Mouse (Mus musculus): ENCODE measurements around the gene Prrt4.
"Not testable (repeated sequence)": the region's sequence is repeated elsewhere in the genome, so short reads cannot be mapped to it uniquely, and the experiment has no call there.

Prrt4 gene

DNA sequence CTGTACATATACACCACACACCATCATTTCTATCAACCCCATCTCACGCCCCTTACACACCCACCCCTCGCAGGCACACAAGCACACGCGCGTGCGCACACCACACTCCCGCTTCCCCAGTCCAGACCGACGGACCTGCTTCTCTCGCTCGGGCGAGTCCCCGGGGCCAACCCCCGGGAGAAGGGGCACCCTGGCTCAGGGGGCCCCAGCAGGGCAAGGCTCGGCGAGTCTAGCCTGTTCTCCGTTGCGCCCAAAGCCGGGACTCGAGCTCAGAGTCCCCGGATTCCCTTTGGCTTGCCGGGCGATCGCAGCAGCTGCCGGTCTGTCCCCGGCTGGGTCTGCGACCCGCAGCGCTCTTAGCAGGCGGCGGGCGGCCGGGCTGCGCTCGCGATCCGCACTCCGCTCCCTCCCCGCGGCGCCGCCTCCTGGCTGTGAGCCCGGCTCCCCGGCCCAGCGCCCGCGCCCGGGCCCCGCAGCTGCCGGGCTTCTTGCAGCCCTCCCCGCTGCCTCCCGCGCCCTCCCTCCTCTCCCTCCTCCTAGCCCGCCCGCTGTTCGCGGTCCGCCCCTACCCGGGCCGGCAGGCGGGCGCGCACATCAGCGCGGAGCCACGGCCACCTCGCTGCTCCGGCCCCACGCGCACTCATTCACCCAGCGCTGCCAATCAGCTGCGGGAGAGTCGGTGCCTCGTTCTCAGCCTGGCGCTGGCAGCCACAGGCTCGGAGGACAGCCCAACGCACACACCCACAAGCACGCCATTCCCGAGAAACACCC, at the start of gene Prrt4:
Gene Prrt4 (minus strand): TSS at position 697 of the 771 bp plus-strand sequence.
- DNase-seq (ENCODE audit: low spot score in 2 of 2): peak; percentile 50 to 53

DNA sequence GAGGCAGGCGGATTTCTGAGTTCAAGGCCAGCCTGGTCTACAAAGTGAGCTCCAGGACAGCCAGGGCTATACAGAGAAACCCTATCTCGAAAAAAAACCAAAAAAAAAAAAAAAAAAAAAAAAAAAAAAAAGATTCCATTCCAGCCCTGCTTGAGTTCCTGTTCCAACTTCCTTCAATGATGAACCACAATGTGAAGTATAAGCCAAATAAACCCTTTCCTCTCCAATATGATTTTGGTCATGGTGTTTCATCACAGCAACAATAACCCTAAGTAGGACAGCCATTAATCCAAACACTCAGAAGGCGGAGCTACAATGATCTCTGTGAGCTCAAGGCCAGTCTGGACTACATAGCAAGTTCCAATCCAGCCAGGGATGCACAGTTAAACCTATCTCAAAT, 38.3 kb upstream of the Prrt4 start:
- DNase-seq (ENCODE audit: low spot score in 2 of 2): not testable (repeated sequence)

DNA sequence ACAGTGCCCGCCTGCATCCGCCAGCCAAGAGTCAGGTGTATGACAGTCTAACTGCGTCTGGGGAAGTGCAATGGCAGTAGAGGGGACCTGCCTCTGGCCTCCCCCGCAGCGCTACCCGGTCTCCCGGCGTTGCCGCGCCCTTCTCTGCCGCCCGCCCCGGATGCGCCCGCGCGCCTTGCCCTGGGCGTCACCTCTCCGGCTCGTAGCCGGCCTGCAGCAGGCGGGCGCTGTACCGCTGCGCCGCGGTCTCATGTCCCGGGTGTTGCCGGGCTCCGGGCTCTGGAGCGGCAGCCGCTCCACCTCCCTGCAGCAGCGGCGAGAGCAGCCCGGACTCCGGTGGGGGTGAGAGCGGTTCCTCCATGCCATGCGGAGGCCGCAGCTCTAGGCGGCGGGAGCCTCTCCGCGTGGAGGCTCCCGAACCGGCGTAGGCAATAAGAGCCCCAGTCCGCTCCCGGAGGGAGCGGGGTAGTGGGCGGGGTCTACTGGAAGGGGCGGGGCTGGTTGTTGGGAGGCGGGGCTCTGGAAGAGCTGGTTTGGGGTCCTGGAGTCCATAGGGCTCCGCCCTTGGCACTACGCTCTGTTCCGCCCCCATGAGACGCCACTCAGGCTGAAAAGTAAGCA, 36.6 kb upstream of the Prrt4 start, which contains the start of gene Impdh1:
Gene Impdh1 (minus strand): TSS at position 484 of the 621 bp plus-strand sequence.
- peak; percentile 86 to 88 for DNase-seq (ENCODE audit: low spot score in 2 of 2)

DNA sequence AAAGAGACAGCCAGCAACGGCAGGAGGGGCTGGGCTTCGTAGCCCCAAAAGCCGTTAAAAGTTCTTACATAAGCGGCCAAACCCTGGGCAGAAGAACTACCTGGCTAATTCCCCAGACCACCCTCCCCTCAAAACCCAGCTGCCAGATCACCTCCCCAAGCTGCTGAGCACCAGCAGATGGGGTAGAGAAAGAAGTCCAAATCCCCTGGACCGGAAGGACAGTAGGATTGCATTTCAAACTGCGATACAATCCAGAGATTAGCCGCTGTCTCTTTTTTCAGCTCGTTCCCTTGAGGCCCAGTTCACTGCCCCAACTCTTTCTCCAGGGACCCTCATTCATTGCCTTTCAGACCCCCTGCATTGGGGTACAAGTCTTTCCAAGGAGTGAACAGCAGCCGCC, 35.8 kb upstream of the Prrt4 start:
- DNase-seq (ENCODE audit: low spot score in 2 of 2): no peak

DNA sequence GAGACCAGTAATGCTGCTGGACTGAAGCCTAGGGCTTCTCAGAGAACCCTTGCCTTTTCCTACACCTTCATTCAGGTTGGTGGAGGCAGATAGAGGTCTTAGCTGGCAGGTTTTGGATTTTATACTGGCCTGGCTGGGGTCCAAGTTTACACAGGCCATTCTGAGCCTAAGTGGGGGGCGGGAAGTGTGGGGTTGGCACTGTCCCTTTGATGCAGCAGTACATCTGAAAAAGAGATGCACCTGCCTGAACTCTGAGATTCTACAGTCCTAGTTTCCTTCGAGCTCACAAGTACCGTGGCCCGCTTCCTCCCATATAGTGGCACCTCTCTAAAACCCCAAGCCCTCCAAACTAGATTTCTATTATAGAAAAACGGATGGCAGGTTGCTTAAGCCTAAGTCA, 35.4 kb upstream of the Prrt4 start:
- no peak for DNase-seq (ENCODE audit: low spot score in 2 of 2)

DNA sequence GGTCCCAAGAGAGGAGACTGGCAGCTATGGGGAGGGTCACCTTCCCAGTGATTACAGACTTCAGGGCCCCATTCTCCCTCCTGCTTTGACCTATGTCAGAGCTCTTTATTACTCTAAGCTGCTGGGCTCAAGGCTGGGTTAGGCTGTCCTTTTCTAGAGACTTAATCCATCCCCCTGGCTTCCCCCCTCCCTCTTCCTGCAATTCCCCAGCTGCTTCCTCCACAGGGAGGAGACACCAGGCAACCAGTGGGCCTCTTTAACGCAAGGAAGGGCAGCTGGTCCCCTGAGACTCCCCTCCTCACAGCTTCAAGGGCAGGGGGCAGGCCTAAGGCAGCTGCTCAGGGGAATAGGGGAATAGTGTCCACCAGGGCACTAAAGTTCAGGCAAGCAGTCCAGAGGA, 34.9 kb upstream of the Prrt4 start:
- DNase-seq (ENCODE audit: low spot score in 2 of 2): peak; percentile 57 to 80

DNA sequence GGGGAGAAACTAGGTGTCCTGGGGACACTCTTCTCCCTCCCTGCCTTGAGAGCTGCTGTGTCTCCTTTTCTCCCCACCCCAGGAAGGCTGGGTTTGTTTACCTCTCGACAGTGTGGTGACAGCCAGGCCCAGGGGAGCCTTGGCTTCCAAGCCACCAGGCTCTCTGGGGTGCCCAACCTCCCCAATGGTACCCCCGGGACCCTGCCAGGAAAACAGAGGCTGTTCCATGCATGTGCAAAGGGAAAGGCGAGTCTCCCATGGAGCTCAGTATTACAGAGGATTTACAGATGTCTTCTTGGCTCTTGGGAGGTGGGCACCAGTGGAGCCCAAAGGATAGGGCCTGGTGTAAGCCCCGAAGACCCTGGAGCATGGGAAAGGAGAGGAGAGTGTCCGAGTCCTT, 34.1 kb upstream of the Prrt4 start:
- DNase-seq (ENCODE audit: low spot score in 2 of 2): no peak

DNA sequence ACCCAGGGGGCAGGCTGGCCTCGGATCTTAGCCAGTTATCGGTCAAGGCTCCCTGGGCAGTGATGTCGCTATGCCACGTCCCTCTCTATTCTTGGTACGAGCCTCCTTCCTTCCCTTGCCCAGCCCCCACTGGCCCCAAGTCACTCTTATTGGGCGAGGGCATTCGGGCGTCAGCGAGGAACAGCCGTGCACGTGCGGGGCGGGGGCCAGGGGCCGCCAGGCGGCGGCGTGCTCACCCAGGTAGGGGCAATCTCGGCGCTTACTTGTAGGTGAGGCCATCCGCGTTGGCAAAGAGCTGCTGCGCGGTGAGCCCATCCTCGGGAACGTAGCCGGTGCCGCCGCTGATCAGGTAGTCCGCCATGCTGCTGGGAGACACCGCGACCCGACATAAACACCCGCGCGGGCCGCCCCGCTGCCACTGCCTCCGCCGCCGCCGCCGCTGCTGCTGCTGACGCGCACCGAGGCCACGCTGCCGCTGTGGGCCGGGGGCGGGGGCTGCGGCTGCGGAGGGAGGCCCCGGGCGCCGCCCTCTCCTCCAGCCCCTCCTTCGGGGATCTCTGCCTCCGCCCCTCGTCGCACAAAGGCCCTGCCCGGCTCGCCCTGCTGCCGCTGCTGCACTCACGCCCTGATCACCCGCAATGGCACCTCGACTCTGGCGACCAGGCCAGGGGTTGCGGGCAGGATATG, 32.6 kb upstream of the Prrt4 start:
- DNase-seq (ENCODE audit: low spot score in 2 of 2): peak; percentile 79 to 83

DNA sequence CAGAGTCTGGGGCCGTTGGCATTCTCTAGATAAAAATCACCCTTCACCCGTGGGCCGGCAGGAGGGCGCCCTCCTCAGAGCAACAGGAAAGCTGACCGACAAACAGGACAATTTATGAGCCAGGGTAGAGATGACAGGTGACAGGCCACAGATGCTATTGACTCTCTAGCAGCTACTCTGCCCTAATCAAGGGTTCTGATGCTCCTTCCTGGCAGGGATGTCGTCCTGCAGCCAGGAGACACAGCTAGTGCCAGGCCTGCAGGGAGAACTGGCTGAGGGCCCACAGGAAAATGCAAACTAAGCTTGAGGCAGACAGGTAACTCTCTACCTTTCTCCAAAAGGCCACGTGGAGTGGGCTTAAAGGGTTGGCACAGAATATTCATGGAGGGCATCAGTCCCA, 31.8 kb upstream of the Prrt4 start:
- DNase-seq (ENCODE audit: low spot score in 2 of 2): no peak

DNA sequence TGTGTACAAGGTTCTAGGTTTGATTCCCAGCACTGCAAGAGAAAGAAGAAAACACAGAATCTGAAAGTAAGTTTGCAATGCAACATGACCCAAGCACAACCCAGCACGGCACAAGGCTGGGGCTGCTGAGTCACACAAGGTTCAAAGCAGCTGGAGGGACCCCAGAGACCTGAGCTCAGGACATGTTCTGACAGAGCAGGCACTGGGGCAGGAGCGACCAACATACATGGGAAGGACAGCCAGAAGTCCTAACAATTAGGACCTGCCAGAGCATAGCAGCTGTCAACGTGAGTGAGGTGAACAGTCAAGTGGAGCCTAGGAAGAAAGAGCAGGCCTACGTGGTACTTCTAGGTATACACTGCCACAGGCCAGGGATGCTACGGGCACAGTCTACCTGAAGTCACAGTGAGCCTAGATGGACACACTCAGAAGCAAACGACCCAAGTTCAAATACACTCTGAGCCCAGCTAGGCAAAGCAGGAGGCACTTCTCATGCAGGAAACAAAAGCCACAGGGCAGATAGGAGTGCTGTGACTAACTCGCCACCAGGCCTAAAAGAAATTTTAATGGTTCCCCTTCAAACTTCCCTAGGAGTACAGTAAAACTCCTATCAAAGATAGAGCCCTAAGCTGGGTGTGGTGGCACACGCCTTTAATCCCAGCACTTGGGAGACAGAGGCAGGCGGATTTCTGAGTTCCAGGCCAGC, 31.0 kb upstream of the Prrt4 start:
- DNase-seq (ENCODE audit: low spot score in 2 of 2): no peak

DNA sequence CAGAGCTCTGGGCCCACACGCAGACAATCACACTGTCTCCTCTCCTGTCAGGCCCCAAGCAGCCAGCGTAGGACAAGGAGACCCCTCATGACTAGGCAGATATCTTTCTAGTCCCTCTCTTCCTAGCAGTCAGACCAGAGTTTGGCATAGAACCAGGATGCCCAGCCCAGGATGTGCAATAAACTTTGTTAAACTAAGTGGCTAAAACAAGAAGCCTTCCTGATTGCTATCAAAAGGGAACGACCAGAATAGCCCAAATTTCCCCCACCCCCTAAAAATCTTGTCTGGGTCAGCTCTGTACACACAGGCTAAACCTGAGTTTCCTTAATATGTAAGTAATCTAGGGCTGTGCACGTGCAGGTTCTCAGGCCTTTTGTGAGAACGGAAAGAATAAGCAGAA, 28.8 kb upstream of the Prrt4 start:
- no peak for DNase-seq (ENCODE audit: low spot score in 2 of 2)

DNA sequence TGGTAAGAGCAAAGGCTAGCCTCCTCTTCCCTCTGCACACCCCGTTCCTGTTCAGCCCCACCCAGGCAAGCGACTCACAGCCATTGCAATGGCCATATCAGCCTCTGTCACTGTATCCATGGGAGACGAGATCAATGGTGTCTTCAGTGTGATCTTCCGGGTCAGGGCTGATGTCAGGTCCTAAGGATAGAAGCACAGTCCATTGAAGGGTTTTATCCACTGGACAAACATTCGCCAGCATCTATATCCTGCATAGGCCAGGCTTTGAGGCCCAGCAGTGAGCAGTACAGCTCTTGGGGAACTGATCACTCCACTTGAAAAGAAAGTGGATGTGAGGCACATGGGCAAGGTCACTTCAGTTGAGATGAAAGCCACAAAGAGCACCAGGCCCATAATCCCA, 27.6 kb upstream of the Prrt4 start:
- no peak for DNase-seq (ENCODE audit: low spot score in 2 of 2)

DNA sequence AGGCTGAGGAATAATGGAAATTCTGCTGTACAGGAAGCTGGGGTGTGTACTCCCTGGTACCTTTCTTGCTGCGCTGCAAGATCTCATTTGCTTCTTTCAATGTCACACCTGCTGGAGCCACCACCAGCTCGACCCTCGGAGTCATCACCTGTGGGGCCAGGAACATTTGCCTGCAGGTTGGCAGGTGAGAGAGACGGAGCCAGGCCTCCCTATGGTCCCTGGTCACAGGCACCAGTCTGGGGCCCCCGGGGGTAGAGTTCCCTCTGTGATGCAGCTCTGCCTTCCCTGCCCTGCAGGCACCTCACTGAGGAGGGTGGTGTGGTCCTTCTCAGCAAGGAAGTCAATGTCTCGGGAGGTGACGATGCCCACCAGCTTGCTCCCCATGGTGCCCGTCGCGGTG, 26.6 kb upstream of the Prrt4 start:
- DNase-seq (ENCODE audit: low spot score in 2 of 2): no peak

DNA sequence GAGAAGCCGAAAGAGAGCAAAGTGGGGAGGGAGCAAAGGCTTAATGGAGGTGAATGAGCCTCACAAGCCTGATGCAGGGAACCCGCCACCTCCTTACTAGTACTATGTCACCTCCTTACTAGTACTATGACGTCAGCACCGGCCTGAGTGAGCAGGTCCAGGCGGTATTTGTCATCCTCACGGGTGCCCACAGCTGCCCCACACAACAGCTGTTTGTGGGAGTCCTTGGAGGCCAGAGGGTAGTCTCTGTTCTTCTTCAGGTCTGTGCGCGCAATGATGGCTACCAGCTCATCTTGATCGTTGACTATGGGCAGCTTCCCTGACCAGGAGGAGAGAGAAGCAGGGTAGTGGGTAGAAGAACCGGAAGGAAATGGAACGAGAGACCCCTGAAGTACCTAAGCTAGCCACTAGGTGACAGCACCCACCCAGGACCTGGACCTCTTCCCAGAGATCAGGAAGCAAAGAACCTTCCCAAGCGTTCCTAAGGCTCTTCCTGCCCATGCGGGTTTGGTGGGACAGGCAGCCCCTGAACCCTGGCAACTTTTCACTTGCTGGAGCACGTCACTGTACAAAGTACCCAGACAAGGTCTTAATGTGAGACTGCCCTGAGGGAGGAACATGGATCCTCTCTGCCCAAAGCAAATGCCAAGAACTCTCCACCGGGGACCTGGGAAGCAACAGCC, 25.7 kb upstream of the Prrt4 start:
- DNase-seq (ENCODE audit: low spot score in 2 of 2): peak in 1 of 2 experiments; percentile 58

DNA sequence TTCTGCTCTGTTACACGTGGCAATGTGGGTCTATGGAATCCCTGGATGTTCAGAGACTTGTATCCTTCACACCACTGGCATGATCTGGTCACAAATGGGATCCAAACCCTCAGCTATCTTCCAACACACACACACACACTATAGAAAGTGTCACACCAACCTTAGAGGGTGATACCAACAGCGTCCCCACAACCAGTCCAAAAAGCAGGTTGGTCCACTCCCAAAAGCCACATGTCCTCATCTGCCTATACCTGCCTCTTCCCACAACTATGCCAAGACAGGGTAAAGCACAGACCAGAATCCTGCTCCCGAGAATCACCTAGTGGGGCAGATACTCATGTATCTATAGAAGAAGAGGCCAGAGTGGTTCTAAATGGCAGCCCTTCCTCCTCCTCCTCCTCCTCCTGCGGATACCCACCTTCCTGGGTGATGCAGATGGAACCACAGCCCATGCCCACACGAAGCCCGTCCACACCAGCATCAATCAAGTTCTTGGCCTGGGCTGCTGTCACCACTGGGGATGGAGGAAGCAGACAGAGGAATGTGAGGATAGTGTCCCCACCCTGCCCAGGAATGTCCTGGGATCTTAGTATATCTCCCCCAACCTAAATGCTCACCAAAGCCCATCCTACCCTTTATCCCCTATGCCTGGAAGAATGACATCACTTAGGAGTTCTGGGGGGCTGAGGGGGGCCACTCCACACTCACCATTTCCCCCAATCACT, 24.6 kb upstream of the Prrt4 start:
- DNase-seq (ENCODE audit: low spot score in 2 of 2): no peak

DNA sequence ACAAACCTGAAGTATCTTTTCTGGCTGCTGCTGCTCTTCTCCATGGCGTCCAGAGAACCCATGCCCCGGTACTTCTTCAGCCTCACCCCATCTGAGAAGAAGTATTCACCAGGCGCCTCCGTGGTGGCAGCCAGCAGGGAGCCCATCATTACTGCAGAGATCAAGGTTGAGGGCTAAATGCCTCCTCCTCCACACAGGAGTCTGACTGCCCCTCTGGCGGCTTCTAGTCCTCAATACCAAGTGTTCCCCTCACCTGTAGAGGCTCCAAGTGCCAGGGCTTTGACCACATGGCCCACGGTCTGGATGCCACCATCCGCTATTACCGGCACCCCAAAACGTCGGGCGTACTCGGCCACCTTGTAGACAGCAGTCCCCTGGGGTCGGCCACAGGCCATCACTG, 23.7 kb upstream of the Prrt4 start:
- no peak for DNase-seq (ENCODE audit: low spot score in 2 of 2)

DNA sequence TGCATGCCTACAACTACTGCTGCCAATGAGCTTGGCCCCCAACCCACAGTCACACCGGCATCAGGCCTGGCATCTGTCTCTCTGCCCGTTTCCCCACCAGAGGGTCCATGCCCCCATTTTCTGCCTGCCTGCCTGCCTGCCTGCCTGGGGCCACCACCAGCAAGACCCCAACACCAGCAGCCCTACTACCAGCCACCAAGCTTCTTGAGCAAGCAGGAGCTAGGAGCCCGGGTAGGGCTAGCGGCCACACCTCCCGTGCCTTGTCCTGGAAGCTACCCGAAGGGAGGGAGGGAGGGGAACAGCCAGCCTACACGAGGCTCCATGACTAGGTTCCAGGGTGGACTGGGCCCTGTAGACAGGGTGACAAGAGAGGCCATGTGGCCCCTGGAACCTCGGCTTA, 22.6 kb upstream of the Prrt4 start:
- no peak for DNase-seq (ENCODE audit: low spot score in 2 of 2)

DNA sequence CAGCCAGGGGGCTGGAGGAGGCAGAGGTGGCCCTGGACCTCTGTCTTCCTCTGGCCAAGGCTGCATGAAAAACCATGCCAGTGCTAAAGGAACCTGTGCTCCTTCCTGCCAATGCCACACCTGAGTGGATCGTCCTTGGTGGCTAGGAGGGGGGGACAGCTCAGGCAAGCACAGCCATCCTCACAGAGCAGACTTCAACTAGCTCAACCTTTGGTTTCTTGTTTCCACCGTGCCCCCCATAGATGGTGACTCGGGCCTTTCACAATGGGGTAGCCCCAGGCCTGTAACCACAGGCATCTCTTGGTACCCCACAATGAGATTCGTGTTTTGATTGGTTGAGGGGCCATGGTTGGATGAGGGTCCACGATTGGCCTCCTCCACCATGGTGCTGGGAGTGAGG, 22.0 kb upstream of the Prrt4 start:
- no peak for DNase-seq (ENCODE audit: low spot score in 2 of 2)

DNA sequence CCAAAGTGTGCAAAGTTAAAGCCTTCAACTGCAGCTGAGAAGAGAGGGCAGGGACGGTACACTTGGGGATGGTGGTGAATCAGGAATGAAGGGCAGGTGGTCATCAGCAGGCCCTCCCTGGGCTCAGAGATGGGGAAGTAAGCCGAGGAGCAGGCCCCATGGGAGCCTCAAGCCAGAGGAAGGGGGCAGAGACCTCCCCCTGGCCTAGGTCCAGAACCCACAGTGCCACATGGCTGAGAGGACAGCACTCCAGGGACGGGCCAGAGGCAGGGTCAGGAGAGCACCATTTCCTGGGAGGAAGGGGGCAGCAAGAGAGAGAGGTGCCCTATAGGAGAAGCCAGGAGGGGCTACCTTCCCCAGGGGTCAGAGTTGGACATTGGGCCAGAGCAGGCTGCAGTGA, 21.1 kb upstream of the Prrt4 start:
- DNase-seq (ENCODE audit: low spot score in 2 of 2): no peak

DNA sequence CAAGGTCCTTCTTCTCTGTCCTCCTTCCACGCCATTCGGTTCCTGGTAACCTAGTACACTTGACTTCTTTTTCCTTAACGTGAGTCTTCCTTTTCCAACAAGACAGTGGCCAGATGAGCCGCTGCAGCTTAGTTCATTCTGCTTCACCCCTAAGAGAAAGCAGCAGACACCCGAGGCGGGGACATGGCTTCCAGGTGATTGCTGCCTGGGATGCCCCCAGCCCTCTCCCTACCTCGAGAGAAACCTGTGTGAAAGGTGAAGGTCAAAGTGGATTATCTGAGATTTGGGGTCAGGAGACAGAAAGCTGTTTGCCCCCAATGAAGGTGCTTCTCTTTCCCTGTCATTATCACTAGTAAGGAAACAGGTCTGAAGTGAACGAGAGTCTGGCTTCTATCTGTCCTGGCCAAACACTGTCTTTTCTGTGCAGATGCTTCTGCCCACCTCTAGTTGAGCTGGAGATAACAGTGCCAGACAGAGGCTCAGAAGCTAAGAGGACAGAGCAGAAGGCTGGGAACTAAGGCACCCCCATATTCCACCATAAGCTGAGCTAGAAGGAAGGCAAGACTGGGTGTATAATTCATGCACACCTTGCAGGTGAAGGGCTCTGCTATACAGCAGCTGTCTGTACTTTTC, 20.0 kb upstream of the Prrt4 start:
- no peak for DNase-seq (ENCODE audit: low spot score in 2 of 2)
